Mouse (Mus musculus) WW6 (cell line): ENCODE measurements around the gene Irgc1.
A peak's percentile ranks its signal among the peaks of the same experiment; 100 is the strongest.

Source experiments
- DNase-seq: peaks from one replicate; pipeline ENCODE4 v3.0.0-alpha.2; 2013; ENCODE audit warnings: low read depth, low spot score

Gene Irgc1

GRCm38 (mm10) chr7:24472442-24472841 lies 20.3 kb upstream of the Irgc1 start:
- DNase-seq, result no peak

GRCm38 (mm10) chr7:24470356-24470755 lies 18.3 kb upstream of the Irgc1 start:
- DNase-seq, result no peak

- DNase-seq, result no peak
These were observed 17.0 kb upstream of the Irgc1 start for GRCm38 (mm10) chr7:24469126-24469525.

- no peak for DNase-seq
These were observed 15.8 kb upstream of the Irgc1 start for GRCm38 (mm10) chr7:24467886-24468285.

- DNase-seq, result no peak
These were observed 14.7 kb upstream of the Irgc1 start for GRCm38 (mm10) chr7:24466835-24467234.

GRCm38 (mm10) chr7:24462388-24463319 lies 10.6 kb upstream of the Irgc1 start, which contains the start of gene Plaur:
TSS of gene Plaur (plus strand) at chr7:24462484.
- no peak for DNase-seq

- DNase-seq, result no peak
These were observed 9.4 kb upstream of the Irgc1 start for GRCm38 (mm10) chr7:24461376-24462051.

- no peak for DNase-seq
These were observed 7.7 kb upstream of the Irgc1 start for GRCm38 (mm10) chr7:24459843-24460242.

GRCm38 (mm10) chr7:24459440-24459839 lies 7.3 kb upstream of the Irgc1 start:
- DNase-seq, result no peak

- DNase-seq, result no peak
These were observed 5.8 kb upstream of the Irgc1 start for GRCm38 (mm10) chr7:24457726-24458370.

GRCm38 (mm10) chr7:24455726-24456125 lies 3.6 kb upstream of the Irgc1 start:
- no peak for DNase-seq

- no peak for DNase-seq
These were observed 2.1 kb upstream of the Irgc1 start for GRCm38 (mm10) chr7:24454199-24454598.

GRCm38 (mm10) chr7:24450585-24451017 lies 1.5 kb downstream of the Irgc1 start:
- no peak for DNase-seq

- no peak for DNase-seq
These were observed 3.1 kb downstream of the Irgc1 start for GRCm38 (mm10) chr7:24448782-24449517.

GRCm38 (mm10) chr7:24446697-24447340 lies 5.3 kb downstream of the Irgc1 start:
- DNase-seq, result no peak

GRCm38 (mm10) chr7:24445266-24445926 lies 6.7 kb downstream of the Irgc1 start:
- no peak for DNase-seq

GRCm38 (mm10) chr7:24442313-24442712 lies 9.8 kb downstream of the Irgc1 start:
- no peak for DNase-seq

- DNase-seq, result peak; percentile 75
These were observed 10.3 kb downstream of the Irgc1 start for GRCm38 (mm10) chr7:24441785-24442184.

GRCm38 (mm10) chr7:24439891-24440290 lies 12.2 kb downstream of the Irgc1 start:
- no peak for DNase-seq

- no peak for DNase-seq
These were observed 12.9 kb downstream of the Irgc1 start for GRCm38 (mm10) chr7:24439191-24439590.
